Mouse (Mus musculus) frontal cortex, postnatal 25 days (tissue): ENCODE measurements around the gene Mis18bp1.
"Not testable (repeated sequence)": the region's sequence is repeated elsewhere in the genome, so short reads cannot be mapped to it uniquely, and the experiment has no call there.

Experiments used
- DNase-seq, 2 experiments: peaks; one replicate each; pipeline ENCODE4 v3.0.0; 2022; ENCODE audit warnings: low spot score in 2 of 2

Gene Mis18bp1

DNA sequence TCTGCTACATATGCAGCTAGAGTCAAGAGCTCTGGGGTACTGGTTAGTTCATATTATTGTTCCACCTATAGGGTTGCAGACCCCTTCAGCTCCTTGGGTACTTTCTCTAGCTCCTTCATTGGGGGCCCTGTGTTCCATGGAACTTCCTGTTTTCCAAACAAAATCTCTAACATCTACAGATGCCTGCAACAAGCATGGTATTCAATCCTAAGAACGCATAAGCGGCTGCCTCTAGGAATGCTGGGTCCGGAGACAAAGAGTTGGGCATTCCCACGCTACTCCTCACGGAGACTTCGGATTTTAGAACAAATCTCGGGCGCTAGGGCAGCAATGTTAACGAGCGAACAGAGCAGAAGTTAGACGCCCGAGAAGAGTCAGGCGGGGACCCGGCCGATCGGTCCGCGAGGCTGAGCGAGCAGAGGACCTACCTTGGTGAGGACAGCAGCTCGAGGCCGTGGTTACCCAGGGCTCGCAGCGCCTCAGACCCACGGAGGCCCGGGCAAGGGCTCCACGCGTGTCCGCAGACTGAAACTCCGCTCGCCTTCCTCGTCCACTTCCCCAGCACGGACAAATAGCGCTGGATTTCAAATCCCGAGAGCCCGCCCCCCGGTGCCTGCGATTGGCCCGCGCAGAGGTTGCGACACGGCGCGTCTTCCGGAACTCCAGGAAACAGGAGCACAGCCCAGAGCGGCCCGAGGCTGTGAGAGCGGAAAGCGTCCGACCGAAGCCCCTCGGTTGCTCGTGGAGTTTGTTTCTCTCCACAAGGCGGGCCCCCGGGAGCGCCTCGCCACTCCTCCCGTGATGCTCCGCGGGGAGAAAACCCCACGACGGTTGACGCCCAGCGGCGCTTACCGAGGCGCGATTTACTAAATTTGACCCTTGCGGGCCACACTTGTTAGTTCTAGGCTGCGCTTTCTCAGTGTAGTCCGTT is at the start of gene Mis18bp1:
TSS of gene Mis18bp1 (minus strand) at position 584 of the 931 bp plus-strand sequence.
- DNase-seq, result peak; percentile 91 to 94

DNA sequence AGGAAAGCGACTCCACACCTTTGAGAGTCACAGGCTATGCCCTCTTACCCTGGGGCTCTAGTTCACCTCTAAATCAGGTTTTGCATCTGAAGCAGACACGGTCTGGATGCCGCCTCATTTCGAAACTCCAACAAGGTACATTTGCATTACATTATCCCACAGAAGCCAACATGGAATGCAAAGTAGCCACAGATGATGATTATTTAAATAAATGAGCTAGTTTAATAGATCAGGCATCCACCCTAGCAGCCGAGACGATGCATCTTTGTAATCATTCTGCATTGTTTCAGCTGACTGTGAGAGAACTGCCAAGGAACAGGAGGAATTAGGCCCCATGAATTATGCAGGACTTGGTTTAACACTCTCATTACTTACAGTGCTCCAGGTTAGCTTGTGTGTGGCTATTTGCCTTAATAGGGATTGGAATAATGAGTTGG is 44.0 kb upstream of the Mis18bp1 start:
- no peak for DNase-seq

DNA sequence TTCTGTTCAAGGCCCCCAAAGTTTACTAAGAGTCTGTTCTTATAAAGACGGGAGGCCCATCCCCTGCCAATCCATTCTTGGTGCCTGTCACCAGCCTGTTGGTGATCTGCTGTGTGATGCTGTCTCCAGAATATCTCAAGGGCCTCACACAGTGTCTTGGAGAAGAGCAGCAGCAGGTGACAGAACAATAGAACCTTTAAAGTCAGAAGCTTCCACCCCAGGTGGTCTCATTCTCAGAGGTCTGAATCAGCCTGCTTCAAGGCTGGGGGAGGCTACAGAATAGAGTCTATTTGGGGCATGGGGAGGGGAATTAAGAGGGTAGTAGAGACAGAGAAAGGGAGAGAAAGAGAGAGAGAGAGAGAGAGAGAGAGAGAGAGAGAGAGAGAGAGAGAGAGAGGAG is 34.0 kb upstream of the Mis18bp1 start:
- DNase-seq, result no peak

DNA sequence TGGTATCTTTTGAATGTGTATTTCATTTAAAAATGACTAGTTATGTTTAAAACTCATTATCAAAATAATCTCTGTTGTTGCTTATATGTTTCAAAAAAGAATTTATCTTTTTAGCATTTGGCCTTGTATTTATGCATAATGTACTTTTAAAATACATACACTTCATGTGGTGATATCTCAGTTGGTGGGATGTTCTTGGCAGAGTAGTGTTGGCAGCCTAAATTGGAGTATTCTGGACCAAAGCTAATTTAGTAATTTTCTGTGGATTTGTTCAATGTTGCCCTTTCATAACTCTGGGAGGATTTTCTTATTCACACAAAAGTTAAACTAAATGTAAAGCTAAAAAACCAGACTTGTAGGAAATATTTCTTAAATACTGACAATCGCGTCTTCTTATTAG is 29.4 kb upstream of the Mis18bp1 start:
- DNase-seq, result no peak

DNA sequence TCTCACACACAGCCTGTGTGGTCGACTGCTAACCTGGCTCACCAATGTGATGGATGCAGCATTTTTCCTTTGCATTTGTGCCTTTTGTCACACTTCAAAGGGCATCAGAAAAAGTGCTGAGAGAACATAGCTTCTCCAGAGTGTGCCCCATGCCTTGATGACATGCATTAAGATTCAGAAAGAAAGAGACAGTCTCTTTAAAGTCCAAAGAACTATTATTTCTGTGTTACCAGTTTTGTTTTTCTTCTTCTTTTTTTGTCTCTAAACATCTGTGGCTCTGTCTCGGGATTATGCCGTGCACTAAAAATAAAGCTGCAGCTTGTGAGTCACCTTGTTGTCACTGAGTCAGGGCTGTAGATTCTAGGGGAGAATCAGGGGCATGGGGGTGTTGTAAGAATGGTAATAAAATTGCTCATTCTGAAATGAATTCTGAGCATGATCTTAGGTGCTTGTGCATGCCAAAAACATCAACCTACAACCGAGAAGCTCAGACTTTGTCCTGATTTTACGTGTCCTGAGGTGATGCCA is 21.7 kb upstream of the Mis18bp1 start:
- no peak for DNase-seq

DNA sequence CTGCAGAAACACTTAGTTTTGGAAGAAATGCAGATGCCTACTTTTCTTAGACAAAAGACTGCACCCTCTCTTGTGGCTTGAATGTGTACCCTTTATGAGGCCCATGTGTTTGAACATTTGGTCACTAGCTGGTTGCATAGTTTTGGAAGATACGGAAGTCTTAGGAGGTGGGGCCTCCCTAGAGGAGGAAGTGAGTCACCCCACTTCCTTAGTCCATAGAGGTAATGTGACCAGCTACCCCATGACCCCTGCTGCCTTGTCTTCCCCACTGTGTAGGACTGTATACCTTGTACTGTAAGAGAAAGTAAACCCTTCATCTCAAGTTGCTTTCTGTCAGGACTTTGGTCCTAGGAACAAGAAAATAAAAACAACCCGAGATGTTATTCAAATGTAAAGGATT is 16.8 kb upstream of the Mis18bp1 start:
- no peak for DNase-seq

DNA sequence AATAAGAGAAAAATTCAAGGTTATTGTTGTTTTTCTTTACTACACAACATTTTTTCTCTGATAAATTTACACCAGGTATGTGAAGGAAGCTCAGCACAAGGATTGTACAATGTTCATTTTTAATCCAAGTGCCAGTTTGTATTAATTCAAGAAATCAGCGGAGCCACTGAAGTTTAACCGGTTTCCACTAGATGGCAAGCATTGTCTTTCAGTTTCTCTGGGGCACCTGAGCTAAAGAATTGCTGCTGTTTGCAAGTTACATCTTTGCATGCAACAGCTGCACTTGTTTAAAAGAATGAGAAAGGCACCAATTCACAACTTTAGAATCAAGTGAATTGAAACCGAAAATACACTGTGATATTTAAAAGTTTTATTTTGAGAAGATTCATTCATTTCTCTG is 15.0 kb upstream of the Mis18bp1 start:
- DNase-seq, result no peak

DNA sequence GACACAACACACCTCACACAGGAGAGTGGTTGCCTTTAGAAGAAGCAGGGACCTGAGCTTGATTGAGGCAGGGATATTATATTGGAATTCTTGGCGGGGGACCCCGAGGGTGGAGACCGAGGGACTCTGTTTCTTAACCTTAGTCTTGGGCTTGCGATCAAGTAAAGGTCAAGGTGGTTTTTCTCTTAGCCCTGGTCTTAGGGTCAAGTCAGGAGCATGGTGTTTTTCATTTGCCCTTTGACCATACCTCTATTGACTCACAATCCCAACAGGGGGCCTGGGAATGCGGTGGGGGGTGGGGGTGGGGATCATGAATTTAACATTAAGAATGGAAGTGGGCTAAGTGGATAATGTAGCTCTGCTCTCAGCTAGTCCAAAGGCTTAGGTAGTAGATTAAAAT is 1.3 kb upstream of the Mis18bp1 start:
- DNase-seq, result no peak

DNA sequence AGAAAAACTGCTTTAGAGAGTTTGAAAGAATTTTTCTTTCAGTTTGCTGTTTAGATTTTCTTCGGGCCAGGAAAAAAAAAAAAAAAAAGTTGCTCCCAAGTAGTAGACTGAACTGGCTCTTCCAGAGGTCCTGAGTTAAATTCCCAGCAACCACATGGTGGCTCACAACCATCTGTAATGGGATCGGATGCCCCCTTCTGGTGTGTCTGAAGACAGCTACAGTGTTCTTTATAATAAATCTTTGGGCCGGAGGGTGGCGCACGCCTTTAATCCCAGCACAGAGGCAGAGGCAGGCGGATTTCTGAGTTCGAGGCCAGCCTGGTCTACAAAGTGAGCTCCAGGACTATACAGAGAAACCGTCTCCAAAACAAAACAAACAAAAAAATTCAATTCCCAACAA is 555 bp upstream of the Mis18bp1 start:
- DNase-seq, result peak; percentile 36 to 39

DNA sequence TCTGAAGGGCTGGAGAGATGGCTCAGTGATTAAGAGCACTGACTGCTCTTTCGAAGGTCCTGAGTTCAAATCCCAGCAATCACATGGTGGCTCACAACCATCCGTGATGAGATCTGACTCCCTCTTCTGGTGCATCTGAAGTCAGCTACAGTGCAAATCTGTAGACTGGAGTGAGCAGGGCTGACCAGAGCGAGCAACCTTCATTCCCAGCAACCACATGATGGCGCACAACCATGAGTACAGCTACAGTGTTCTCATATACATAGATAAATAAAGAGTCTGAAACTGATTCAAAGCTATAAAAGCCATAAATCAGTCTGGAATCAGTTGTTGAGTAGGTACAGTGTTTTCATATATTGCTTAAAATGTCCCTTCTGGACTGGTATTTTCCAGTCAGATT is 36.3 kb downstream of the Mis18bp1 start:
- DNase-seq, result not testable (repeated sequence)

DNA sequence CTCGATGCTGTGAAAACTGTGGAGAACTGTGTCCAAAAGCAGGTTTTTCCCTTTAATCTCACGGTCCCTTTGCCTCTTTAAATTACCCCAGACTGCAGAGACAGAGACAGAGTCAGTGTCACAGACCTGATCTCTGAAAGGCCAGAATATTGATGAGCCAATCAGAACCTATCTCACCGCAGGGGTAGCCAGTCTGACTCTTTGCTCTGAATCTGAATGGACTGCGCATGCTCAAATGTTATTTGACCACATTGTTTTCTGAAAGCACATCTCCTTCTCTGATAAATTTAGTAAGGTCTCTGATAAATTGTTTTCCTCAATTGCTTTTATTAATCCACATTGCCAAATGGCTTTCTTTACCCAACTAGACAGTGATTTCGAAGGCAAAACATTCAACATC is 53.0 kb downstream of the Mis18bp1 start:
- DNase-seq, result no peak

DNA sequence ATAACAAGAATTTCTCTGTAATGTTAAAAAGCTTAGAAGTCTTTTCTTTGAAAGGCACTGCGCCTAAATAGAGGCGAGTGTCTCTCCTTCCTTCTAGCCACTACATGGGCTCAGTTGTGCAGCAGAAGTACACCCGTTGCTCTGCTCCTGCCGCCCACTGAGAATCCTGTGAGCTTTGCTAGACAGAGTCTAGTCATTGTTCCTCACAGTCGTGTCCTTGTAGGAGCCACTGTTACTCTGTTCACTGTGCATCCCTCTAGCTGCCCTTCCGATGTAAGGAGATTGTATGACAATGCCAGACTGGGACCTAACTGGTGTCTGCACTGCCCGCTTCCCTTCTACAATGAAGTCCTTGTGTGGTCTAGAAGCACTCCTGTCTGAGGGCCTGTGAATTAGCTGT is 53.4 kb downstream of the Mis18bp1 start:
- no peak for DNase-seq

DNA sequence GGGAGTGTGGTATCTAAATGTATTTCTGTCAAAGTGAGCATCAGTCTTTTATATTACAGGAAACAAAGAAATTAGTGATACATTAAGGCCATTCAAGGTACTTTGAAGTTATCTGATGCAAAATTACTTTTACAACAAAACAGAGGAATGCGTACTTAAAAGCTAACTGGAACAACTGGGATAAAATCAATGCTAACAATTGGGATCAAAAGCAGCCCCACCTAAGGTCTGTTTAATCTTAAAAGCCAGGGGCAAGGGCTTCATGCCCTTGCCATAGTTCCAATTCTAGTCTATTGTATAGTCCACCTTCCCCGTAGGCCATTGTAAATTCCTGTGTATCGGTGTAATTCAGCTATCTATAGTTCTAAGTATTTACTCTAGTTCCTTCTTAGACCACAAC is 57.4 kb downstream of the Mis18bp1 start:
- DNase-seq, result not testable (repeated sequence)

DNA sequence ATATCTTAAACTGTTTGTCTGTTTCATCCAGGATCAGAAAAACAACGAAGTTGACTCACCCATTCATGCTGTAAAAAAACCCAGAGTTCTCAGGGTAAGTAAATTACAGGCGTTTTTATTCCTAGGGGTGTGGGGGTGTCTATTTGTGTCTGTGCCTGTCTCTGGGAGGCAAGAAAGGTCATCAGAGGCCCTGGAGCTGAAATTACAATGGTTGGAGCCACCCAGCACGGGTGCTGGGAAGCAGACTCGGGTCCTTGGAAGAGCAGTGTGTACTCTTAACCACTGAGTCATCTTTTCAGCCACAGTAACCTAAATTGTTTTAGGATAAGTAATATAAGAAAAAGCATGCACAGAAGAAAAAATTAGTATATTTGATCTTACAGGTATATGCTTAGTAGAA is 58.5 kb downstream of the Mis18bp1 start:
- no peak for DNase-seq

DNA sequence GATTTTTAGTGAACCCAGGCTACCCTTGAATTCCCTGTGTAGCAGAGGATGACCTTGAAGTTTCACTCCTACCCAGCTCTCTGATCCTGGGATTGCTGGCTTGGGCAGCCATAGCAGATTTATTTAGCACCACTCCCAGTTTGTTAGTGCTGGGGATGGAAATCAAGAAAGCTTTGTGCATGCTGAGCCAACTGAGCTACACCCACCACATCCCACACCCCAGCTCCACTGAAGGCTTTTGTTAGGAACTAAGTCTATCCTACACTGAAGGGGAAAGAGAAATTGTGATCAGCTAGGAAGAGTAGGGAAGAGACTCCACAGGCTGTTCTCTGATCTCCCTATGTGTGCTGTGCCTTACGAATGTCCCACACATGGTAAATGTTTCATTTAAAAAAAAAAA is 59.6 kb downstream of the Mis18bp1 start:
- DNase-seq, result no peak

DNA sequence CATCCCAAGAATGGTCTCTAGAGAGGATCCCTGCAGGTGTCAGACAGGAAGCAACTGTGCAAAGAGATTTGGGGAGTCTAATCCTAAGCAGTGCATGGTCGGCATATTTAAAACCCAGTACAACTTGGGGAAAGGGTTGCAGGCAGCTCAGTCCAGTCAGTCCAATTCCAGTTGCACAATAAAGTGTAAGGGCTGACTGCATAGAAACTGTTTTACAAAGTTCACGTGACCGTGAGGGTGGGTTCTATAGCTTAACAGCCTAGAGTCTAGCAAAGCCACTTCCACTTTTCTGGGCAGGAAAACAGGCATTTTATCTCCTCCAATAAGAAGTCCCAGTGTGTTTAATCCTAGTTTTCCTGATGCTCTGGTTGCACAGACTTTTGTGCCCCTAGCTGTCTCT is 60.9 kb downstream of the Mis18bp1 start:
- no peak for DNase-seq

DNA sequence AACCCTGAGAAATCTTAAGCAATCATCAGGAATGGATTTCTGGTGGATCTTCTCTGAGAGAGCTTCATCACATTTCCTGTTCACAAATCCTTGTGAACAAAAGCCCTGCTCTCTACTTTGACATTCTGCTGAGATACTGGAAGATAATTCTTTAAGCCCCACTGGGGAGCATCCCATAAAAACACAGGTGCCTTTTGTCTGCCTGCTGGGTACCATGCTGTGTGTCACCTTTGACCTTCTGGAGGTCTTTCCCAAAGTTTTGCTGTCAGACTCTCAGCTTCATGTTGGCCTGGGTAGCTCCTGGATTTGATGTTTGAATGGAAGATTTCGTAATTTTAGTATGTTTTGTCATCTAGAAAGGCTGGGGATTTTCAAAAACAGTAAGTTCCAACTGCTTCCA is 63.7 kb downstream of the Mis18bp1 start:
- no peak for DNase-seq
